Mouse (Mus musculus) CH12.LX (cell line): Measurements from ENCODE around the gene Kif6.

Experiments used
- CTCF ChIP-seq, 2 experiments: IDR thresholded peaks in 1 of 2; conservative IDR thresholded peaks in 1 of 2; 2 replicates each; pipeline ENCODE4 v1.5.1; 2011 to 2012; ENCODE audit warnings: low read depth in 2 of 2, low read length in 2 of 2, improper control_type of control experiment in 1 of 2, inconsistent platforms in 1 of 2, mild to moderate bottlenecking in 1 of 2, moderate library complexity in 1 of 2
- TCF12 ChIP-seq: IDR thresholded peaks from 2 replicates; pipeline ENCODE4 v1.6.1; 2014; ENCODE audit warnings: low read depth, mild to moderate bottlenecking, inconsistent platforms, low read length, improper control_type of control experiment

GRCm38 (mm10) chr17:49934586-49934985, 319.6 kb downstream of the Kif6 start:
- no peak for TF ChIP-seq CTCF (conservative IDR thresholded peaks at IDR 0.05 in 1 of 2, IDR thresholded peaks at IDR 0.05 in 1 of 2; ENCODE audit: low read depth in 2 of 2, low read length in 2 of 2)
- TF ChIP-seq TCF12: no peak
